Mouse (Mus musculus) MEL (cell line): ENCODE data around the gene Hsf5.
A peak's percentile ranks its signal among the peaks of the same experiment; 100 is the strongest.

Experiments used
- BHLHE40 ChIP-seq: IDR thresholded peaks from 2 replicates; pipeline ENCODE4 v1.6.1; 2012; ENCODE audit warnings: low read depth, mild to moderate bottlenecking, inconsistent platforms, low read length, improper control_type of control experiment, borderline replicate concordance
- CHD2 ChIP-seq: IDR thresholded peaks from 2 replicates; pipeline ENCODE4 v1.6.1; 2011; ENCODE audit warnings: low read length, improper control_type of control experiment
- MAX ChIP-seq: IDR thresholded peaks from 2 replicates; pipeline ENCODE4 v1.6.1; 2011; ENCODE audit warnings: low read length, improper control_type of control experiment

GRCm38 (mm10) chr11:87665224-87665623, 48.3 kb downstream of the Hsf5 start:
- TF ChIP-seq MAX, result peak; percentile 87
- no peak for TF ChIP-seq CHD2
- TF ChIP-seq BHLHE40, result no peak
